Mouse (Mus musculus): ENCODE data around the gene Ccdc9b.

Ccdc9b gene

DNA sequence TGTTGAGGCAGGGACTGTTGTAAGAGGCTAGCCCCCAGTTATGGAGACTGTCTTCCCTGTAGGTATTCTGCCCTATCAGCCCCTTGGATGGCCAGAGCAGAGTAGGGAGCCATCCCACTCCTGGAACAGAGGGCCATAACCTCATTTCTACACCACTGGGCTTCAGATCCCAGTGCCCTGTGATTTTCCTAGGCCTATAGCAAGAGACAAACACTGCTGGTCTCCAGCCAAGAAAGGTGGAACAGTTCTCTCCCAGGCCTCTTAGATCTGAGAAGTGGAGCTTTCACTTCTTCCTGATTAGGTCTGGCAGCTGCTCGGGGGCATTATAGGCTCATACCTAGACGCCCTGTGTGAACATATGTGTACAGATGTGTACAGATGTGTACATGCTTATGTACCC, 13.8 kb upstream of the Ccdc9b start:
- DNase-seq: no peak

DNA sequence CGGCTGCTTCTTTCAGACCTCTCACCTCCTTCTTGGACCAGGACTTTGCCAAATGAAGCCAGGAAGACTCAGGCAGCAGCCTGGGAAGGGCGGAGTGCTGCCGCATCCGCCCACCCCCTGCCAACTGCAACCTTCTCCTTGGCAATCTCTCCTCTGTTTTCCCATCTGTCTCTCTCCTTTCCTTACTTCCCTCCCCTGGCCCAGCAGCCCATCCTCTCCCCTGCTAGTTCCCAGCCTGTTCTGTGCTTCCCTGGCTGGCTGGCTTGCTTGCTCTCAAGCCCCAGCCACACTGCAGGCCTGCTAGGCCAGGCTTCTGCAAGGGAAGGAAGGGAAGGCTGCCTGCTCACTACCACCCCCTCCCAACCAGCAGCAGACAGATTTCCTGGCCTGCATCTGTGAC, 13.4 kb upstream of the Ccdc9b start:
- DNase-seq: peak; percentile 86

DNA sequence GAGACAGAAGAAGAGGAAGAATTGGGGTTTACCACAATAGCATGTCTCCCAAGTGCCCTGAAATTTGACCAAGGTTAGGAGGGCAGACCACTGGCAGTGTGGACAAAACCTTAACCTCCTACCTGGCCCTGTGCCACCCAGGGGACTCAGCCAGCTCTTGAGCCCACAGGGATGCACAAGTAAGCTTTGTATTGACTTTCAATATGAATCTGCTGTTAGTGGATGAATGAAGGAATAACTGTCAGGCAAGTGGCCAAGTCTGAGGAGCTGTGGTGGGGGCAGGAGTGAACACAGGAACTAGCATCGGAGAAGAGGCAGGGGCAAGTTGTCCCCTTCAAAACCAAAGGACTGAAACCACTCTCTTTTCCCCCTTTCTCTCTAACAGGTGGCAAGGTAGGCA, 12.9 kb upstream of the Ccdc9b start:
- peak; percentile 50 for DNase-seq

DNA sequence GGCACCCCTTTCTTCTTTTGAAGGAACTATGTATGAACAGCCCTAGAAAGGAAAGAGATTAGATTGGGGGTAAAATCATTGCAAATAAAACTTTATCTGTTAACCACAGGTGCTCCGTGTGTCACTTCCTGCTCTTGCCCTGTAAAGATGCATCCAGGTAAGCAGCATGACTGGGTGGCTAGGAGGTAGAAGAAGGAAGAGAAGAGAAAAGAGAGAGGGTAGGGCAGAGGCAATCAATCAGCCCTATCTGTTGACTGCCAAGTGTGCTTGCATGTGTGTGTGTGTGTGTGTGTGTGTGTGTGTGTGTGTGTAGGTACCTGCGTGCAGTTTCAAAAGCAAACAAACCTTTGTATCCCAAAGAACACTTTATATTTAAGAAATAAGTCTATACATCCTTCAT, 12.1 kb upstream of the Ccdc9b start:
- DNase-seq: no peak

DNA sequence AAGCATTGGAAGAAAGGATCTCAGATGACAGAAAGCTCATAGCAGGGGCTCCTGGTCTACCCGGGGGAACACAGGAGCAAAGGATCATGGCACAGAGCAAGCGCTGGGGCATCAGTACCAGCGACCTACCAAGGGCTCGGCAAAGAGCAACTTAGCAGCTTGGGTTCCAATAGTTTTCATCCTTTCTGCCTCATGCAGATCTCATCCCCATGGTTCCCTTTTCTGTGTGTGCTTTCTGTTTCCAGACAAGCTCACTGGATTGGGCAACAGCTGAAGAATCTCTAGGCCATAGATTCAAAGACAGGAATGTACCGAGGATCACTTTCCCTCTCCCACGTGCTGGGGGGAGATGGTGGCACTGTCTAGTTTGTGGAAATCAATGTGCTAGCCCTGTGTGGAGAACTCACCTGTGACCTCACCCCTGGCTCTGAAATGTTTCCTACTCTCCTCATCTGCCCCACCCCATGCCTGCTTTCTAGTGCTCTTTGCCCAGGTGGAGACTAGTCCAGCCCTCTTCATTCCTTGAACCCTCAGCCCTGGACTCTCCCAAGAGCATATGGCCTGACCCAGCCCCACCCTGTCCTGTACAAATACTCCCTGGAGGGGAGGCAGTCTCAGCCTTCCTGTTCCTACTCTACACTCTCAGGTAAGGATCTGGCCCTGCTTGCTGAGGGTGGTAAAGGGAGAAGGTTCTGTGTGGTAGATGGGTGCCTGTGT, 9.9 kb upstream of the Ccdc9b start, which contains the start of gene Phgr1:
Gene Phgr1, plus strand, starts transcription at position 612 of the 717 bp plus-strand sequence.
- no peak for DNase-seq

DNA sequence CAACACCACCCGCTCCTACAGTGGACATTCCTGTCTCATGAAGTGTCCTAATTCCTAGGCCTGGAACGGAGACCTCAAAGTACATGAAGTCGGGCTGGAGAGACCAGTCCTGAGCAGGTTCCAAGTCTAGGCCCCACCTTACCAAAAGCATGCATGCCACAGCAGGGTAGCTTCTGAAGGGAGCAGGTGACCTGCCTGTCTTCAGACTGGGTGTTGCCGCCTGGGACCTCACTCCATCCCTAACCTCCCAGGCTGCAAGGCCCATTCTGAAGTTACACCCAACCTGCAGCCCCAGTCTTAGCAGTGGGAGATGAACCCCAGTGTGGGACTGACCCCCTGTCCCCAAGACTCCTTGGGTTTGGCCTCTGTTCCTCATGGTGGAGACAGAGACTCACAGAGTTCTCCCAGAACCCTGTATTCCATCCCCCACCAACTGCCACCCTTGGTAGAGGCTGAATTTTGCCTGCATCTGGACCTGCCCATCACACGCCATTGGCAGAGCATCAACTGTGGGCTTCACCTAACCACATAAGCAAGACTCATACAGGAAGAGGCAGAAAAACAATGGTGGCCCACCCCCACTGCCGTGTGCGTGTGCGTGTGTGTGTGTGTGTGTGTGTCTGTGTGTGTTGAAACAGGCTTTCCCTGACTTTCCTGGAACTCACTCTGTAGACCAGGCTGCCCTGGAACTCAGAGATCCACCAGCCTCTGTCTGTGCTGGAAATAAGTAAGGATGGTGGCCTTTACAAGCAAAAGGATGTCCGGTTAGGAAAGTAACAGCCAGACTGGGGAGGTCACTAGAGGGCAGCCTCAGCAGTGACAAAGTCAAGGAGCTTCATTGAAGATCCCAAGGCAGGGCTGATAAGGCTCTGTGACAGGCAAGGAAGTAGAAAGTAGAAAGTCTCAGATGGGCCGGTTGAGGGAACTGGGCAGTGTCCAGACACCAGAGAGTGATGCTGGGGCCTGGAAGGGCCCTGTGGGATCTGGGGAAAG, 3.9 kb upstream of the Ccdc9b start:
- DNase-seq: no peak

DNA sequence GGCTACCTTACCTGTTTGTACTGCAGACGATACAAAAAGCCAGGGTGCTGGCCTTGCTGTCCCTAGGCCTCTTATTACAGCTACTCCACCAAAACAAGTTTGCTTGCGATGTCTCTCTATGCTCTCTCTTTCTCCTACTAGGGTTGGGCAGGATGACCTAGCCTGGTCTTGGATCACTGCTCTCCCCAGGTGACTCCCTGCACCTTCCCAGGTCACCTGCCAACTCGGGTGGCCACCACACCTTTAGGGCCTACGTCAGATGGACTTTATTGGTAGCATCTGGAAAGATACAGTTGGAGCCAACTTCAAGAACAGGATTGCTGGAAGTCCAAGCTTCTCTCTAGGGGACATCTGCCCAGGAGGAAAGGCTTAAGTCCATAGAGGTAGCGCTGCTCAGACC, 2.4 kb upstream of the Ccdc9b start:
- DNase-seq: no peak

DNA sequence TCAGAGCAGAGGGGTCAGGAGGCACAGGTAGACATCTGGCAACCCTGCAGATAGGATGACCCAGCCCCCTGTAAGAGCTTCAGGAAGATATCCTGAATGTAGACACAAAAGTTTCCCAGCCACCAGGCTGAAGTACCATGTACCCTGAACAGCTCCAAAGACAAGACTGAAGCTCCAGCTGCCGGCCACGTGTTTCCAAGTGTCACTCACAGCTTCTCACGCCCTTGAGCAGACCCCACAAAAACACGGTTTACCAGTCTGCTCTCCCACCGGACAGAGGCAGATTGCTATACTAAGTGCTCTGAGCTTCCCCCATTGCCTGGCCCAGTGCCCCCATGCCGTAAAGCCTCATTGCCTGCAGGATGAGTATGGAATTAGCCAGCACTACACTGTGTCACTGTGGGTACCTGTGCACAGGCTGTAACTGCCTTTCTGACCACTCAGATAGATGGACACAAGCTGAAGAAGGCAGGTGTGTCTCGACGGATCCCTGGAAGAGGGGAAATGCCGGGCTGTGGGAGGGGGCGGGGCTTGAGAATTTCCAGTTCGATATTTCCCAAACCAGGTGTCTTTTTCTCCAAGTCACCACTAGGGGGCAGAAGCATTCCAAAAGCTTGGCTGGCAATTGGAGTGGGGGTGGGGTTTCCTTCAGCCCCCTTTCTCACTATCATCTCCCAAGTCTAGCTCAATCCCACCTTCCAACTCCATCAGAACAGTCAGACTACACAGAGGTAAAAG, 1.8 kb upstream of the Ccdc9b start:
- DNase-seq: no peak

DNA sequence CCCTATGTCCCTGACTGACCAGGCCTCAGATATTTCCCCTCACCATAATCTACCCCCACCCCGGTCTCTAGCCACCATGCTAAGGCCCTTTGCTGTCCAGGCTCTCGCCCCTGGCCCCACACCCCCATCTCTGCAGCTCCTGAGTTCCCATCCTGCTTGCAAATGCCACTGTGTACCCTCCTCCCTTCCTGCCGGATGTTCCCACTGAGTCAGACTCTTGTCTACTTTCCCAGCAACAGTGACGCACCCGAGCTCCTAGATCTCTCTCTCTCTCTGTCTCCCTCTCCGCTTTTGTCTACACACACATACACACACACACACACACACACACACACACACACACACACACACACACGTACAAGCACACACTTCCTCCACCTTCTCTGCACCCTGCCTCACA, 1.0 kb upstream of the Ccdc9b start:
- peak; percentile 83 for DNase-seq

DNA sequence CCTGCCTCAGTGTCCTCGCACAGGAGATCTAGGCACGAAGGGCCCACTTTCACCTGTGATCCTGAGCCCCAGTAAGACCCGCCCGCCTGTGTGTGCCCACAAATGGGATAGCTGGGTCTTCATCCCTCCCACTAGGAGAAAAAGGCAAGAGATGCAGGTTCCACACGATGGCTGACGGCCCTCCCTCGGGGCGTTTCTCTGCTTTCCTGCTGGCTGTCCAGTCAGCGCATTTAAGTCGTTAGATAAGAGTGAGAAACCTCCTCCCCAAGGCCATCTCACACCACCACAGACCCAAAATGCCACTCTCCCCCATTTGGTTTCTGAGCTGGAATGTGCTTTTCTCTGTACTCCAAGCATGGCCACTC, 305 bp upstream of the Ccdc9b start:
- no peak for DNase-seq

DNA sequence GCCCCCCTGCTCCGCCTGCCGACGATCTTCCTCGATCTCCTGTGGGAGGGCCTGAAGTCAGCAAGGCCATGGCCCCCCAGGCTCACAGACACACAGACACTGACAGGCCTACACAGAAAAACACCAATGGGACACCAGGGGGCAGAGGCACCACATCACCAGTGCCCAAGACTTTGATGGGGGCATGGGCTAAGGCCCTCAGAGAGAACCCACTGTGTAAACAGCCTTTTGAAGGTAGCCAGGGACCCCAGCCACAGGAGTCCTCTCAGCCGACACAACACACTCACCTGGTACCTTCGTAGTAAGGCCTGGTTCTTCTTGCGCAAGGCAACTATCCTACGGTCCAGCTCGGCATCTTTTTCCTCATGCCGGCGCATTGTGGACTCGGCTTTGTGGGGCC, 1.1 kb downstream of the Ccdc9b start:
- no peak for DNase-seq

DNA sequence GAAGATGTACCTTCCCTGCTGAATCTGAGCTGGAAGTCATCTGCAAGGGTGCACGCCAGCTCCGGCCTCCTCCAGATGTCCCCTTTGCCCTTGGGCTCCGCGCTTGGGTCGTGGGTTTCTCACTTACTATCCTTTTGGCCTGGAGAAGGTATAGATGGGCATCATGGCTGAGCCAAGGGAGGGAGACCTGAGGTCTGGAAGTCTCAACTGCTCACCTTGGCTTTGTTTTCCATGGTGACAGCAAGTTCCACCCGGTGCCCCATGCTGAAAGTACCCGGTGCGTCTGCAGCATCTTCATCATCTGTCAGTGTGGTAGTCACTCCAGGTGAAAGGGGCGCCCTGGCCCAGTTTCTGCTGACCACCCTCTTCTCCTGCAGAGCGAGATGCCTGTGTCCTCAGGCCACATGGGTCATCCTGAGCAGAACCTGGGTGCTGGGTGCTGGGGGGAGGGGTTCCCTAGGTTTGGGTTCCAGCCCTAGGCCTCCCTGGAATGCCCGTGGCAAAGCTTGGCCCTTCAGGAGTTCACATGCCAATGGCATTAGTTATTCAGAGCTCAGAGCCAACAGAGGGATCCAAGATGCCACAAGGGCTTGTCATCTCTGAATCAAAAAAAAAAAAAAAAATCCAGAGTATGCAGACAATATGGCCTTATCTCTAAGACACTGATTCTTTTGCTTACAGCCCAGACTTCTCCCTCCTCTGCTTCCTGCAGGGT, 2.0 kb downstream of the Ccdc9b start:
- DNase-seq: no peak

DNA sequence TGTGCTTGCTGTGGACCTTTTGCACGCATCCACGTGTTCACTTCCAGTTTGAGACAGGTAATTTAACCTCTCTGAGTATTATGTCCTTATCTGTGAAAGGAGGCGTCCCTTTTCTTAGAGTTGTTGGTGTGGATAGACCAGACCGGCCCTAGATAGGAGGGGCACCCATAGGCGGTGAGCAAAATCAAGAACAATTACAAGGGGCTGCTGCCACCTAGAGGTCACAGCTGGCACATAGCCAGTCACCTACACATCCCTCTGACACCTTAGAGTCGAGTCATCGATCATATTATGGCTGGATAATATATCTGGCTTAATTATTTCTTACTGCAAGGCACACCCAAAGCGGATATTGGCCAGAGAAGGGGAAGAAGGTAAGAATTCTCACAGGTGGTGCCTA, 2.6 kb downstream of the Ccdc9b start:
- no peak for DNase-seq

DNA sequence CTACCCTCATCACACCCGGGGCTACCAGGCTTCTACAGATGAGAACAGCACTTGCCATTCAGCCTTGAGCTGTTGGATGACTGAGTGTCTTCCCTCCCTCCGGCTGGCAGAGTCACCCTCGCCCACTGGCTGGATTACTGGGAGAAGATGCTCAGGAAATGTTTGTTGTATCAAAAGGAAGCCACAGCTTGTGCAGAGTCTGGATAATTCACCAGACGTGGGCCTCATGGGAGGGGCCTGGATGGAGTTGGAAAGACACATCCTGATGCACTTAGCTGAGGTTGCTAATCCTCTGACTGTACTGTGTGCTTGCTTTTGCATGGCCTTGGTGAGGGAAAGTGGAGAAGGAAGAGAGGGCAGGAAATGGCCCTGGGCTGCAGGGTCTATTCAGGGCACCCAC, 6.4 kb downstream of the Ccdc9b start:
- no peak for DNase-seq

DNA sequence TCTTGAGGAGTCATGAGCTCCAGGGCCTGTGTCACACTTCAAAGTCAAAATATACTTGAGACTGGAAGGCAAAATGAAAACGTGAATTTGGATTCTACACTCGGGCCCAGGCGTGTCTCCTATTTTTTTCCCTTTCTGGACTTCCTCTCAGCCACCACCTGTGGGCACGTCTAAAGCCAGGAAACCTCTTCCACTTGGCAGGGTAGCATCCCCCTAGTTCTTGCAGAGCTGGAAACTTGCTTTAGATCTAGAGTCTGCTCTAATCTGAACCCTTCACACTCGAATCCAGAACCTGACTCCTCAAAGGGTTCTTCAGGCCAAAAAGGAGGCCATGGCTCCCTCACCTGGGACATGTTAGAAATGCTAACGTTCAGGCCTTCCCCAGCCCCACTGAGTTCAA, 7.1 kb downstream of the Ccdc9b start:
- DNase-seq: no peak

DNA sequence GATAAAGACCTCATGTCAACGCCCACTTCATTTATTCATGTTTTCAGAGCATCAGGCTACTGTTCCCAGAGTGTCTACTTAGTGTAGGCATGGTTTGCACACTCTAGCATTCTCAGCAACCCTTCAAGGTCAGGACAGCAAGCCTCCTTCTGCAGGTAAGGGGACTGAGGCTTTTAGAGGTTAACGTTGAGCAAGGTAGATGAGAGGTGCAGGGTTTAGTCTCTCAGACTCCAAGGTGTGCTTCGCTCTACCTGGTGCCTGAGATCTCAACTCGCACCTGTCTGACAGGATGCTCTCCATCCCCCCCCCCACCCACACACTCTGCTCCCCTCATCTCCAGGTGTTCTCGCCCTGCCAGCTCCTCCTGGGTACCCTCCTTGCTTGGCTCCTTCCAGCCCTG, 8.3 kb downstream of the Ccdc9b start:
- no peak for DNase-seq

DNA sequence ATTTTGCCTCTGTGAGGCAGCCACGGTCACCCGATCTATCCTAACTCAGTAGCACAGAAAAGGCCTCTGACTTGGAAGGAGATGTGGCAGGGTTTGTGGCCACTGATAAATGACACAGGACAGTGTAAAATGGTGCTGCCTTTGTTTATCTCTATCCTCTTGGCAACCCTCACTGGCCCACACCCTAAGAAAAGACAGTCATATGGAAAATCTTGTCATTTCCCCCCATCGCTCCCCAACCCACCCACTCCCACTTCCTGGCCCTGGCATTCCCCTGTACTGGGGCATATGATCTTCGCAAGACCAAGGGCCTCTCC, 9.7 kb downstream of the Ccdc9b start:
- no peak for DNase-seq

DNA sequence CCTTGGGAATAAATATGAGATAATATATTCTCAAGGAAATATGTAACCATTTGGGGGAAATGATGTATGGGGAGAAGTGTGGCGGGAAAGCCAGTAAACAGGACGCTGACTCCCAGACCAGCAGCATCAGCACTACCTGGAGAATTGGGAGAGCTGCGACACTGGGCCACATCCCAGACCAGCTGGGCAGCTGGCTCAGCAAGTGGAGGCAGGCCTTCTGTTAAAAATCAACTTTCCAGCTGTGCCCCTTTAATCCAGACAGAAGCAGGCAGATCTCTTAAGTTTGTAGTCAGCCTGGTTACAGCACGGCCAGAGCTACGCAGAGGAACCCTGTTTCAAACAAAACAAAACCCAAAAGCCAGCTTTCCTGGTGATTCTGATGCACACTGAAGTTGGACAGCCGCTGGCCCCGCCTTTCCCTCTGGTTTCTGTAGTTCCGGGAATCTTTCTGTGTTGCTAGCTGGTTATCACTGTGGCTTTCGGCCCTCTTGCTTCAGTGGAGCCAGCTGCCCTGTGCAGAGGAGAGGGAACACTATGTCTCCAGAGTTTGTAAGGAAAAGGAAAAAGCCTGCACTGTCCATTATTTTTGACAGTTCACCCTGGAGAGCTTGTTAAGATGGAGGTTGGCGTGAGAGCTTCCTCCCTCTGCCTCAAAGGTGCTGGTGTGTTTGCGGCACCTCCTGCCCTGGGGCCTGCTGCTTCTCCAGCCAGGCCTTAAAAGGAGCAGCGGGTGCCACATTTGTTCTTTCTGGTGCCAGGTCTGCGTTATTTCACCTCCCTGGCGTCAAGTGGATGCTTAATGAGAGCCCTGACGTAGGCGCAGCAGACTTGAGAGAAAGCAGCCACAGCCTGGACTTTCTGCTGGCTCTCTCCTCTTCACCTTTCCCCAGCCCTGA, 10.3 kb downstream of the Ccdc9b start:
- no peak for DNase-seq

DNA sequence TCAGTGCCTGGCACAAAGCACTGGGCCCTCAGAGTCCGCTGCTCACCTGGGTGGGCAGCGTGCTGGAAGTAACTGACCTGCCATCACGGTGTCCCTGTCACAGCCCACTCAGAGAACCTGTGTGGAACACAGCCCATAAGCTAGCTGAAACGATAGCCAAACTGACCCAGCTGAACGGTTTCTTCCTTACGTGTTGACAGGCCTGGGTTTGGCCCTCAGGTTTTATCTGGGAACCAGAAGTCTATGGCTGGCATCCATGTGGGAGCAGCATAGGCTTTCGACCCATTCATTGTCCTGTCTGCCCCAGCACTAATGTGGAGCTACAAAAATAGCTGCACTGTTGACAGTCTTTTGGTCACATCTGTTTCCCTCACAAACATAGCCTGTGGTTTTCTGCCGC, 12.0 kb downstream of the Ccdc9b start:
- no peak for DNase-seq

DNA sequence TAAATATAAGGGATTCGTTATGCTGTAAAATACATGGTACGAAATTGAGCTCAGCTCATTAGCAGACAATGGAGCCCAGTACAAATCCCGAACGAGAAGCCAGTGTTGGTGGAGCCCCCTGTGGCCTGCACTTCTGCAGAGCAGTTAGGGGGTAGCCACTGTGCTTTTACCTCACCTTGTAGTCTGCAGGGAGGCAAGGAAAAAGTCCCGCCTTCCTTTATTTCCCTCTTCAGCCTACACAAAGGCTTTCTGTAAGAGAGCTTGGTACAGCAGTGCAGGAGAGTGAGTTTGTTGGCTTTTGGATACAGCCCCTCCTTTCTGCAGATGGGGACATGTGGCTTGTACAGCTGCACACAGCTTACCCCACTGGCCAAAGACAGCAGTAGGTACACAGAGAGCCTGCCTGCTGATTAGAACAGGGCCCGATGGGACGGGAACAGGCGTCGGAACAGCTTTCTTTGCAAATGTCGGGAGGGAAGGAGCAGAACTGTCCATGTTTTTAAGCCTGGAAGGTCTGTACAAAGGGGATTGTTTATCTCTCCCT, 13.0 kb downstream of the Ccdc9b start:
- DNase-seq: no peak

DNA sequence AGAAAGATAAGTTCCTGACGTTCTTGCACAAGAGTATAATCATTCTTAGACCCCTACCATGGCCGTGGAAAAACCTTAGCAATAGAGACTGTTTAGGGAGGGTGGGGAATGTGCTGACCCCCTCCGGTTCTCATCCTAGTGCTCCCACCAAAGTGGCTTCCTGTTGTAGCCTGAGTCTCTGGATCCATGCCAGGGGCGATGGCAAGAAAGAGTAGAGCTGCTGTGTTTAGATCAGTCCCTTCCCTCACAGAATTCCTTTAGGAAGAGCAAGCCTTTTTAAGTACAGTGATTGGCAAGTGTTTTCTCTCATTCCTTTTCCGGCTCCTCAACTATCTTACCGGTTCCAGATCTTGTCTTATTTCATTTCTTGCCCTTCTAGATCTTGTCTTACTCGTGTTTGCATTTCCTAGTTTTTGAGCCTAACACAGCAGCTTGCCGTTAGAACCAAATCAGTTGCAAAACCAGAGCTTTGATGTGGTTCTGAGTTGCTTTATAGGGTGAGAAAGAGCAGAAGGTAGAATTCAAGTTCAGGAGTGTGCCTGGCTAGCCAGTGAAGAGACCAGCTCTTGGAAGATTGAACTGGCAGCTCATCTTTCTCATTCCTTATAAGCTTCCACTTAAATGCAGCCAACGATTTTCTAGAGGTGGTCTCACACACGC, 15.0 kb downstream of the Ccdc9b start:
- DNase-seq: no peak

Measured in layer of hippocampus, adult 9-11 months (tissue).